Mouse (Mus musculus) thymus, postnatal 36 days (tissue): ENCODE results near the gene Gpat3.
A peak's percentile ranks its signal among the peaks of the same experiment; 100 is the strongest.

Experiments
- DNase-seq, 2 experiments: peaks; one replicate each; pipeline ENCODE4 v3.0.0; 2022; ENCODE audit warnings: mixed read lengths in 2 of 2

Gene Gpat3

GRCm38 (mm10) chr5:100861811-100862210 is 16.3 kb downstream of the Gpat3 start:
- DNase-seq, result no peak

GRCm38 (mm10) chr5:100863091-100863490 is 17.6 kb downstream of the Gpat3 start:
- DNase-seq, result no peak

GRCm38 (mm10) chr5:100864438-100864837 is 18.9 kb downstream of the Gpat3 start:
- no peak for DNase-seq

- DNase-seq, result no peak
Observed at GRCm38 (mm10) chr5:100866183-100866582, 20.7 kb downstream of the Gpat3 start.

- DNase-seq, result no peak
Observed at GRCm38 (mm10) chr5:100869197-100869895, 23.8 kb downstream of the Gpat3 start.

GRCm38 (mm10) chr5:100871987-100872386 is 26.5 kb downstream of the Gpat3 start:
- DNase-seq, result no peak

- no peak for DNase-seq
Observed at GRCm38 (mm10) chr5:100874721-100875120, 29.2 kb downstream of the Gpat3 start.

- no peak for DNase-seq
Observed at GRCm38 (mm10) chr5:100875180-100875579, 29.7 kb downstream of the Gpat3 start.

- no peak for DNase-seq
Observed at GRCm38 (mm10) chr5:100877021-100877420, 31.5 kb downstream of the Gpat3 start.

- no peak for DNase-seq
Observed at GRCm38 (mm10) chr5:100885216-100885615, 39.7 kb downstream of the Gpat3 start.

GRCm38 (mm10) chr5:100886331-100886988 is 40.9 kb downstream of the Gpat3 start:
- no peak for DNase-seq

- DNase-seq, result no peak
Observed at GRCm38 (mm10) chr5:100896199-100896598, 50.7 kb downstream of the Gpat3 start.

- DNase-seq, result no peak
Observed at GRCm38 (mm10) chr5:100899745-100900489, 54.4 kb downstream of the Gpat3 start.

GRCm38 (mm10) chr5:100901046-100901445 is 55.5 kb downstream of the Gpat3 start:
- no peak for DNase-seq

GRCm38 (mm10) chr5:100908478-100908877 is 63.0 kb downstream of the Gpat3 start:
- DNase-seq, result no peak

GRCm38 (mm10) chr5:100908901-100909300 is 63.4 kb downstream of the Gpat3 start:
- no peak for DNase-seq

GRCm38 (mm10) chr5:100909691-100910090 is 64.2 kb downstream of the Gpat3 start:
- DNase-seq, result no peak

- DNase-seq, result peak in 1 of 2 experiments; percentile 23
Observed at GRCm38 (mm10) chr5:100911502-100912097, 66.1 kb downstream of the Gpat3 start.

GRCm38 (mm10) chr5:100912366-100912765 is 66.9 kb downstream of the Gpat3 start:
- peak; percentile 37 to 61 for DNase-seq

- no peak for DNase-seq
Observed at GRCm38 (mm10) chr5:100913274-100913673, 67.8 kb downstream of the Gpat3 start.

- DNase-seq, result peak in 1 of 2 experiments; percentile 37
Observed at GRCm38 (mm10) chr5:100914989-100915388, 69.5 kb downstream of the Gpat3 start.

- DNase-seq, result no peak
Observed at GRCm38 (mm10) chr5:100915411-100915810, 69.9 kb downstream of the Gpat3 start.

- DNase-seq, result no peak
Observed at GRCm38 (mm10) chr5:100916416-100916815, 70.9 kb downstream of the Gpat3 start.
